Mouse (Mus musculus) thymus, adult 18-20 months (tissue): ENCODE results near the gene Usp3.

Experiments
- DNase-seq, 2 experiments: peaks; one replicate each; pipeline ENCODE4 v3.0.0; 2022; ENCODE audit warnings: mixed read lengths in 2 of 2

The Usp3 gene

GRCm38 (mm10) chr9:66505141-66505917 lies 87.6 kb downstream of the Usp3 start:
- DNase-seq, result peak; percentile 54 to 78

GRCm38 (mm10) chr9:66504518-66504917 lies 88.4 kb downstream of the Usp3 start:
- no peak for DNase-seq

- no peak for DNase-seq
Measured at GRCm38 (mm10) chr9:66503879-66504411, 89.0 kb downstream of the Usp3 start.

GRCm38 (mm10) chr9:66501248-66501647 lies 91.7 kb downstream of the Usp3 start:
- no peak for DNase-seq

GRCm38 (mm10) chr9:66493992-66494391 lies 99.0 kb downstream of the Usp3 start:
- DNase-seq, result no peak

- DNase-seq, result no peak
Measured at GRCm38 (mm10) chr9:66492361-66492760, 100.6 kb downstream of the Usp3 start.

- no peak for DNase-seq
Measured at GRCm38 (mm10) chr9:66488786-66489185, 104.2 kb downstream of the Usp3 start.

- no peak for DNase-seq
Measured at GRCm38 (mm10) chr9:66483429-66483828, 109.5 kb downstream of the Usp3 start.

- no peak for DNase-seq
Measured at GRCm38 (mm10) chr9:66477785-66478184, 115.2 kb downstream of the Usp3 start.

GRCm38 (mm10) chr9:66465087-66465486 lies 127.9 kb downstream of the Usp3 start:
- no peak for DNase-seq
